Mouse (Mus musculus): ENCODE results near the gene Ctrb1.

Gene Ctrb1

GRCm38 (mm10) chr8:111717488-111717792 lies 26.6 kb upstream of the Ctrb1 start:
- no peak for DNase-seq (ENCODE audit: low spot score in 2 of 2)

- DNase-seq (ENCODE audit: low spot score in 2 of 2), result no peak
These were observed 26.0 kb upstream of the Ctrb1 start for GRCm38 (mm10) chr8:111716603-111717487.

DNA sequence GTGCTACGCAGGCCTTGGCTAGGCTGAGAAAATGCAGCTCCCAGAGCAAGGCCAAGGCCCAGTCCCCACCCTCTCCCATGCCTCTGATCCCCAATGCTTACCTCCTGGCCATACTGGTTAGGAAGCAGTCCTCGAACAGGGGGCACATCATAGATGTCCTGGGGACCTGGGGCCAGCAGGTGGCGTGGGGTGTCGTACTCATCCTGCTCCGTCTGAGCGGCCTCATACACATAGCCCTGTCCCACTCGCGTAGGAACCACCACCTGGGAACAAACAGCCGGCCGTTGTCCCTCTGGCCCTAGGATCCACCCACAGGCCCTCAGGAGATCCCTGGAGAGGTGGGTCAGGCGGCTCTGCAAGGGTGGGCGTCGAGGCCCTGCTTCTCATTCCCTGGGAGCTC lies 24.7 kb upstream of the Ctrb1 start:
- no peak for DNase-seq (ENCODE audit: low spot score in 2 of 2)

DNA sequence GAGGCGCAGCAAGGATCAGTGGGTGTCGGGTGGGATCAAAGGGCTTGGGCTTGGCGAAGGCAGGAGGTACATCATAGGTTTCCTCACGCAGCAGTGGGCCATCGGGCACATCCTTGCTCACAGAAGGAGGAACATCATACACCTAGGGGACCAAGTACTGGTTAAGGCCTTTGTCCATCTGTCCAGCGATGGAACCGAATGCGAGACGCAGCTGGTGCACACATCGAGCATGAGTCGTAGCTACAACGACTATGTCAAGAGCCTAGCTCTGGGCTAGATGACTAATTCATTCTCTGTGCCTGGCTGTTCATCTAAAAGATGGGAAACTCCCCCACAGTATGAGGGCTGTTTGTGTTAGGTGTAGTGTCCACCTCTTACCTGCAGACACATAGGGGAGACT lies 23.5 kb upstream of the Ctrb1 start:
- DNase-seq (ENCODE audit: low spot score in 2 of 2), result no peak

DNA sequence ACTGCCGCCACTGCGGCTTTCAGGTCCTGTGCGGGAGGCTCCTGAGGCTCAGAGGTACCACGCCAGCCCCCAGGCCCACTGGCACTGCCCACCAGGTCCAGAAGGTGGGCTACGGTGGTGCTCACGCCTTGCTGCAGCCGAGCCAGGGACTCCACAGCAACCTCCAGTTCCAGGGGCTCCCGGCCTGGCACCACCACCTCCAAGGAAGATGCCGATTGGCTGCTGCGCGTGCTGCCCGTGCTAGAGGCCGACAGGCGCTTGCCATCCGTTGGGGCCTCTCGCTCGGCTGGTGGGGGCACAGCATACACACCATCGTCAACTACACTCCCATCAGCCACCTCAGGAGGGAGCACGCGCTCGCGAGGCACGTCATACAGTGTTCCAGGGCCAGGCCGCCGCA lies 23.0 kb upstream of the Ctrb1 start:
- DNase-seq (ENCODE audit: low spot score in 2 of 2), result no peak

- DNase-seq (ENCODE audit: low spot score in 2 of 2), result no peak
These were observed 22.5 kb upstream of the Ctrb1 start for GRCm38 (mm10) chr8:111713291-111713690.

DNA sequence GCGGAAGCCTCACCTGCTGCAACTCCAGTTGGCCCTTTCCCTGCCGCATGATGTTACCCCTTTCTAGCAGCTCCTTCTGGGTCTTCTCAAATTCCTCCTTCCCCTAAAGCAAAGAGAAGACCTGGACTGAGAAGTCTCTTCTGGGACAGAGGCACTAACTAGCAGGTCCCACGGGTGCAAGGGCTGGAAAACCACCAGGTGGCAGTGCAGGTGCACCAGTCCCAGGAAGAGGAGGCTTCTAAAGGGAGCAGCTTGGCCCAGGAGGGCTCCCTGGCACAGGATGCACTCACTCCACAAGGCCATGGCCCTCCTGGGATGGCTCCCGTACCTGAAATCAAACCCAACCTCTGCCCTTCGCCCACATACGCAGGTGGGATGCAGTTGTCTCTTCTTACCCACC lies 21.8 kb upstream of the Ctrb1 start:
- DNase-seq (ENCODE audit: low spot score in 2 of 2), result peak; percentile 40 to 50

- no peak for DNase-seq (ENCODE audit: low spot score in 2 of 2)
These were observed 21.3 kb upstream of the Ctrb1 start for GRCm38 (mm10) chr8:111712135-111712534.

GRCm38 (mm10) chr8:111710777-111711485 lies 20.1 kb upstream of the Ctrb1 start:
- no peak for DNase-seq (ENCODE audit: low spot score in 2 of 2)

DNA sequence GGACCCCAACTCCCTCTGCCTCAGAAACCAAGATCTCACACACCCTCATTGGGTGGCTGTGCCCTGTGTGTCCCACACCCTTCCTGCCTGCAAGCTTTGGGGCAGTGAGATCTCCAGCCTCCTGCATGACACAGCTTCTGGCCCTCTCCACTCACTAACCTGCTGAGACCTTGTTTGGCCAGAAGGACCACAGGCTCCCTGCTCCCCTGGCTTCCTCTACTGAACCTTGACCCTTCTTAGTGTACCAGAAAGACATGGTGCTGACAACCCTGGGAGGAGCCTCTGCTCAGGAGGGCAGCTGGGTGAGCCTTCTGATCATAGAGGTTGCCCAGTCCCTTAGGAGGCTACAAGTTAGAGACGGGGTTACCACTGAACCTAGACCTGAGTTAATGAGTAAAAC lies 18.4 kb upstream of the Ctrb1 start:
- no peak for DNase-seq (ENCODE audit: low spot score in 2 of 2)

GRCm38 (mm10) chr8:111708265-111708664 lies 17.5 kb upstream of the Ctrb1 start:
- no peak for DNase-seq (ENCODE audit: low spot score in 2 of 2)

GRCm38 (mm10) chr8:111705699-111706098 lies 14.9 kb upstream of the Ctrb1 start:
- DNase-seq (ENCODE audit: low spot score in 2 of 2), result no peak

GRCm38 (mm10) chr8:111705222-111705621 lies 14.4 kb upstream of the Ctrb1 start:
- no peak for DNase-seq (ENCODE audit: low spot score in 2 of 2)

DNA sequence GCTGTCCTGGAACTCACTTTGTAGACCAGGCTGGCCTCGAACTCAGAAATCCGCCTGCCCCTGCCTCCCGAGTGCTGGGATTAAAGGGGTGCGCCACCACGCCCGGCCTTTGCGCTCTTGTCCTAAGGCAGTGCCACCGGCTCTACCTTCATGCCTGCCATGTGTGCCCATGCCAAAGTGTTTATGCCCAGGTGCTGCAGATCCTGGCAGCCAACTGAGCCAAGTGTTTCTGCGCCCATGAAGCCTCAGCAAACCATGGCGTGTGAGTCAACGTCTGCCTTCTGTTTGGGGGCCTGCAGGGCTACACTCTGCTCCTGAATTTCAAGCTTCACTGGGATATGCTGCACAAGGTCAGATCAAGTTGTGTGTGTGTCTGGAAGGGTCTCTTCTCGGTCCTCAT lies 13.8 kb upstream of the Ctrb1 start:
- DNase-seq (ENCODE audit: low spot score in 2 of 2), result no peak

DNA sequence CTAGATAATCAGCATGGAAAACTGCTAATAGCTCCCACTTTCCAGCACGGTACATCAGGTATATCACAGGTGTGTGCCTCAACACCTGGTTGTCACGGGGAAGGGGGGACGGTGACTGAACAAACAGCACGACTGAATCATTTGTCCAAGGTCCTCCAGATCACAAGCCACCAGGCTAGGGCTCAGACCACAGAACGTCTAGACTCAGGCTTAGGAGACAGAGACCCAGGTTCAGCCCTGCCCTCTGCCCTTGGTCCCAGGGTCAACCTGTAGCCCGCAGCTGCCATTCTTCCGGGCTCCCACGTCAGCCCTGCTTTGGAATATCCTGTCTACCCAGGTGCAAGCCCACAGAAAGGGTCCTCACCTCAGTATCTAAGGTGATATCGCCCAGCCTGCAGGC lies 10.6 kb upstream of the Ctrb1 start:
- no peak for DNase-seq (ENCODE audit: low spot score in 2 of 2)

DNA sequence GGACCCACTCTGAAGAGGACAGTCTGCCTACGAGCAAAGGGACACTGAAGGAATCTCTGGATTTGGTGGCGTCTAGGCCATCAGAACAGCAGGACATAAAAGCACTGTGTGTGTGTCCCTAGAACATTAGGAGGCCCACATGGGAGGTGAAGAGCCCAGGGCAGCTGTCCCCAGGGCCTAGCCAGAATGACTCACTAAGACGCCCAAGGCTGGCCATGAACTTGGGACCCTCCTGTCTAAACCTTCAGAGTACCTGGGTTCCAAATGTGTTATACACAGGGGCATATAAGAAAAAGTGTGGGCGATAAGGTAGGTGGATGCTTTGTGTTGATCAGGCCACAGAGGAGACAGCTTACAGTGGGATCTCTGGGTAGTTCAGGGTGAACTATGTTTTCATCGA lies 9.9 kb upstream of the Ctrb1 start:
- DNase-seq (ENCODE audit: low spot score in 2 of 2), result no peak

GRCm38 (mm10) chr8:111700201-111700600 lies 9.4 kb upstream of the Ctrb1 start:
- DNase-seq (ENCODE audit: low spot score in 2 of 2), result no peak

- DNase-seq (ENCODE audit: low spot score in 2 of 2), result no peak
These were observed 8.2 kb upstream of the Ctrb1 start for GRCm38 (mm10) chr8:111699035-111699434.

- DNase-seq (ENCODE audit: low spot score in 2 of 2), result no peak
These were observed 6.8 kb upstream of the Ctrb1 start for GRCm38 (mm10) chr8:111697655-111698054.

GRCm38 (mm10) chr8:111695441-111695840 lies 4.6 kb upstream of the Ctrb1 start:
- DNase-seq (ENCODE audit: low spot score in 2 of 2), result no peak

- no peak for DNase-seq (ENCODE audit: low spot score in 2 of 2)
These were observed 2.5 kb upstream of the Ctrb1 start for GRCm38 (mm10) chr8:111693261-111693741.

DNA sequence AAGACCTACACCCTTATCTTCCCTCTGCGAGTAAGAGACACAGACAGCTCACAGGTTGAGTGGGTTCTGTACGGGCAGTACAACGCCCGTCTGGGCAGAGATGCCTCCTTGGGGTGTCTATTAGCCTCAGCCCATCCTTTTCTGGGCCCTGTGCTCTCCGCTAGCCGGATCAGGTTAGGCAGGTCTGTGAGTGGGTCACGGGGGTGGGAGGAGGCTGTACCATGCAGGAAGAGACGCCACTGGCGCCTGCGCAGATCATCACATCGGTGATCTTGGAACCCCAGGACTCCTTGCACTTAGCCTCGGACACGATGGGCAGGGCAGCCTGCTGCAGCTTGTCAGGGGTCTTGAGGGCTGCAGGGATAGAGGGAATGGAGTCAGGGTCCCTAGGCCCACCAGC lies 3.9 kb downstream of the Ctrb1 start:
- no peak for DNase-seq (ENCODE audit: low spot score in 2 of 2)

GRCm38 (mm10) chr8:111682521-111682920 lies 8.3 kb downstream of the Ctrb1 start:
- no peak for DNase-seq (ENCODE audit: low spot score in 2 of 2)
